Mouse (Mus musculus): ENCODE measurements around the gene Tiam1. TPM values are rescaled to one million over a fixed set of nuclear protein-coding genes. Genes with fewer than 3 reads are reported as not detected.

The Tiam1 gene
- polyA plus RNA-seq, 1 experiment from 2014 or later: 24.9 TPM

DNA sequence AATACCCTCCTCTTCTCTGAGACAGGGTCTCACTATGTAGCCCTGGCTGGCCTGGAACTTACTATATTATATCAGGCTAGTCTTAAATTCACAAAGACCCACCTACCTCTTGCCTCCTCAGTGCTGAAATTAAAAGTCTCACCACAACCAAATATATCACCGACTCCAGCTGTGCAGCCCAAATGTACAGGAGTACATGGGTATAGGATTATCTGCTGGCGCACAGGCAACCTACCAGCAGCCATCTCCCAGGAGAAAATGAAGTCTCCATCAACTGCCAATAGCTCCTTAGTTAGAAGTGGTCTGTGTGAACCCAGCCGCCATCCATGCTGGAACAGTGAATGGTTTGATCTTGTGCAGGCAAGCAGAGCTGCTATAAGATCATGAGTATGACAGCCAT lies 34.8 kb upstream of the Tiam1 start:
- 0 out of 2 replicates have a peak, but pooled peaks cover 2% of the 10 kb centered on the region for H3K4me1 ChIP-seq (ENCODE audit: control insufficient read depth, insufficient read depth, low read length)
- H3K4me3 ChIP-seq (ENCODE audit: low read depth, low read length): no peak overlapping the region
- WGBS (ENCODE audit: insufficient replicate concordance): 81% methylated on average over 3 of the region's 3 CpGs
- H3K36me3 ChIP-seq (ENCODE audit: control insufficient read depth, insufficient read depth, low read length): no peaks in the 10 kb centered on the region
- no peak overlapping the region for H3K4me2 ChIP-seq
- H3K27me3 ChIP-seq (ENCODE audit: control insufficient read depth, insufficient read depth, low read length): no peaks in the 10 kb centered on the region
- H3K9ac ChIP-seq (ENCODE audit: low read depth, low read length): no peak overlapping the region
- H3K9me3 ChIP-seq (replicated peaks; ENCODE audit: control insufficient read depth, low read length): no peaks in the 10 kb centered on the region
- H3K27ac ChIP-seq (ENCODE audit: low read depth, low read length): no peak overlapping the region
- no peak for ATAC-seq (replicated peaks; ENCODE audit: insufficient number of reproducible peaks, low FRiP score, low TSS enrichment)

DNA sequence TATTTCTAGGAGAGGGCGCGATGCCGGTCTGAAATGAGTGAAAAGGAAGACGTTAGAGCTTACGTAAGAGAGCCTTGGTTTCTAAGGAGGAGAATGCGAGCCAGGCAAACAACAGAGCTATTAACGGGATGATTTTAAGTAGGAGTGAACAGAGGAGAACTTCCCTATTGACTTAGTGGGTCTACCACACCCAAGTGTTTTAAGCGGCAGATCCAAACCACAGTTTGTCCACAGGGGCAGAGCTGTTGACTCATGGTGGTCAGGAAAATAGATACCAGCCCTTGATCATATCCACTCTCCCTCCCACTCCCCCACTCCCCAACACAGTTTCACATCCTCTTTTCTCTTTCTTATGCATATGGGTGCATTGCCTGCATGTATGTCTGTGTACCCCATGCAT lies 33.9 kb upstream of the Tiam1 start:
- Histone ChIP-seq H3K4me1 (ENCODE audit: control insufficient read depth, insufficient read depth, low read length) (0 out of 2 replicates have a peak, but pooled peaks cover 2% of the 10 kb centered on the region), H3K4me2 (no peak overlapping the region), H3K36me3 (ENCODE audit: control insufficient read depth, insufficient read depth, low read length) (no peaks in the 10 kb centered on the region), H3K4me3 (ENCODE audit: low read depth, low read length) (no peak overlapping the region), H3K27ac (ENCODE audit: low read depth, low read length) (no peak overlapping the region), H3K9me3 (replicated peaks; ENCODE audit: control insufficient read depth, low read length) (no peaks in the 10 kb centered on the region), H3K27me3 (ENCODE audit: control insufficient read depth, insufficient read depth, low read length) (no peaks in the 10 kb centered on the region), H3K9ac (ENCODE audit: low read depth, low read length) (no peak overlapping the region)
- no peak for ATAC-seq (replicated peaks; ENCODE audit: insufficient number of reproducible peaks, low FRiP score, low TSS enrichment)
- 76% methylated on average over 8 of the region's 8 CpGs for WGBS (ENCODE audit: insufficient replicate concordance)

DNA sequence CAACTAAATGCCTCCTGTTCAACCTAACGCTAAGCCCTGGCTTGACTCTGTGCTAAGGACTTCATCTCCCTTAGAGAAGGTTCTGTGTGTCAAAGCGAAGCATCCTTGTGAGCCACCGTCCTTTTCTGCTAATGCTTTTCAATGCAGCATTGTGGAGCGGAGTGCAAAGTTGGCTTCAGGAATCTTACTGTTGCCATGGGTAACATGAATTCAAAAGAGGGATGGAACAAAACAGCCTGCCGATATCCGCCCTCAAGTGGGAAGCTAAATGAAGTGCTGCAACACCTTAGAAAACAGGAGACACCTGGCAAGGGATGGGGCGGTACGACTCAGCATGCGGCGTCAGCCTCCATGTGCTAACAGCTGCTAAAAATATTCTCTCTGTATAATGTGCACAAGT lies 32.9 kb upstream of the Tiam1 start:
- no peaks in the 10 kb centered on the region for H3K36me3 ChIP-seq (ENCODE audit: control insufficient read depth, insufficient read depth, low read length)
- no peak for ATAC-seq (replicated peaks; ENCODE audit: insufficient number of reproducible peaks, low FRiP score, low TSS enrichment)
- no peak overlapping the region for H3K4me2 ChIP-seq
- 0 out of 2 replicates have a peak, but pooled peaks cover 2% of the 10 kb centered on the region for H3K4me1 ChIP-seq (ENCODE audit: control insufficient read depth, insufficient read depth, low read length)
- H3K9ac ChIP-seq (ENCODE audit: low read depth, low read length): no peak overlapping the region
- no peaks in the 10 kb centered on the region for H3K9me3 ChIP-seq (replicated peaks; ENCODE audit: control insufficient read depth, low read length)
- 58% methylated on average over 10 of the region's 10 CpGs for WGBS (ENCODE audit: insufficient replicate concordance)
- no peak overlapping the region for H3K4me3 ChIP-seq (ENCODE audit: low read depth, low read length)
- no peak overlapping the region for H3K27ac ChIP-seq (ENCODE audit: low read depth, low read length)
- no peaks in the 10 kb centered on the region for H3K27me3 ChIP-seq (ENCODE audit: control insufficient read depth, insufficient read depth, low read length)

DNA sequence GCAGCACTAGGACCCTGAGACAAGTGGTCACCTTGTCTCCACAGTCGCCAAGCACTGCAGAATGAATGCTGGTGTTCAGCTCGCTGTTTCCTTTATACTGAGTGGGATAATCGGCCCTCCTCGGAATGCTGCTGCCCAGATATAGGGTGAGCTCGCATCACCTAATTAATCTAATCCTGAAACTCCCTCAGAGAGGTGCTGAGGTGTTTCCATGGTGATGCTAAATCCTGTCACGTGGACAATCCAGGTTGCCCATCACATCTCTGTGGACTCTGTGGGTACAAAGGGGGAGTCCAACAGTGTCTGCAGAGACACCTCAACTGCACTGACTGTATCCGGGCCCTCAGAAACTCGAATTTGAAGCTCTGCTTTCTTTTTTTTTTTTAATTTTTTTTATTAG lies 27.8 kb upstream of the Tiam1 start:
- H3K9me3 ChIP-seq (replicated peaks; ENCODE audit: control insufficient read depth, low read length): no peaks in the 10 kb centered on the region

DNA sequence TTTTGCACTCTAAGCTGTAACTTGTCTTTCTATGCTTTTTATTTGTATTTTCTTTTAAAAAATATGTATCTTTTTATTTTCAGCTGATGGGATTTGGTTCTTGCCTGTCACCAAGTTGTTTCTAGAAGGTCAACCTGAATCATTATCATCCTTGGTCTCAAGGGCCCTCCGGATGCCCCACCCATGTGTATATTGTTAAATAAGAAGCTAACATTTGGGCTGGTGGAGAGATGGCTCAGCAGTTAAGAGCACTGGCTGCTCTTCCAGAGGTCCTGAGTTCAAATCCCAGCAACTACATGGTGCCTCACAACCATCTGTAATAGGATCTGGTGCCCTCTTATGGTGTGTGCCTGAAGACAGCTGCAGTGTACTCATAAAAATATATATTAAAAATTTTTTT lies 27.1 kb upstream of the Tiam1 start:
- WGBS (ENCODE audit: insufficient replicate concordance): 92% methylated on average over 1 of the region's 1 CpGs
- Histone ChIP-seq H3K27me3 (ENCODE audit: control insufficient read depth, insufficient read depth, low read length) (no peaks in the 10 kb centered on the region), H3K9ac (ENCODE audit: low read depth, low read length) (no peak overlapping the region), H3K4me2 (no peak overlapping the region), H3K4me1 (ENCODE audit: control insufficient read depth, insufficient read depth, low read length) (peaks cover 3% of the 10 kb centered on the region; the same call in 1 of the 2 replicates), H3K4me3 (ENCODE audit: low read depth, low read length) (no peak overlapping the region), H3K36me3 (ENCODE audit: control insufficient read depth, insufficient read depth, low read length) (no peaks in the 10 kb centered on the region), H3K9me3 (replicated peaks; ENCODE audit: control insufficient read depth, low read length) (no peaks in the 10 kb centered on the region), H3K27ac (ENCODE audit: low read depth, low read length) (no peak overlapping the region)
- no peak for ATAC-seq (replicated peaks; ENCODE audit: insufficient number of reproducible peaks, low FRiP score, low TSS enrichment)

More for the DNA sequence above, 27.8 kb upstream of the Tiam1 start:
- Histone ChIP-seq H3K27me3 (ENCODE audit: control insufficient read depth, insufficient read depth, low read length) (no peaks in the 10 kb centered on the region), H3K9ac (ENCODE audit: low read depth, low read length) (no peak overlapping the region), H3K4me2 (no peak overlapping the region), H3K4me1 (ENCODE audit: control insufficient read depth, insufficient read depth, low read length) (peaks cover 3% of the 10 kb centered on the region; the same call in 1 of the 2 replicates), H3K36me3 (ENCODE audit: control insufficient read depth, insufficient read depth, low read length) (no peaks in the 10 kb centered on the region), H3K27ac (ENCODE audit: low read depth, low read length) (no peak overlapping the region), H3K4me3 (ENCODE audit: low read depth, low read length) (no peak overlapping the region)
- 62% methylated on average over 8 of the region's 8 CpGs for WGBS (ENCODE audit: insufficient replicate concordance)
- ATAC-seq (replicated peaks; ENCODE audit: insufficient number of reproducible peaks, low FRiP score, low TSS enrichment): no peak

DNA sequence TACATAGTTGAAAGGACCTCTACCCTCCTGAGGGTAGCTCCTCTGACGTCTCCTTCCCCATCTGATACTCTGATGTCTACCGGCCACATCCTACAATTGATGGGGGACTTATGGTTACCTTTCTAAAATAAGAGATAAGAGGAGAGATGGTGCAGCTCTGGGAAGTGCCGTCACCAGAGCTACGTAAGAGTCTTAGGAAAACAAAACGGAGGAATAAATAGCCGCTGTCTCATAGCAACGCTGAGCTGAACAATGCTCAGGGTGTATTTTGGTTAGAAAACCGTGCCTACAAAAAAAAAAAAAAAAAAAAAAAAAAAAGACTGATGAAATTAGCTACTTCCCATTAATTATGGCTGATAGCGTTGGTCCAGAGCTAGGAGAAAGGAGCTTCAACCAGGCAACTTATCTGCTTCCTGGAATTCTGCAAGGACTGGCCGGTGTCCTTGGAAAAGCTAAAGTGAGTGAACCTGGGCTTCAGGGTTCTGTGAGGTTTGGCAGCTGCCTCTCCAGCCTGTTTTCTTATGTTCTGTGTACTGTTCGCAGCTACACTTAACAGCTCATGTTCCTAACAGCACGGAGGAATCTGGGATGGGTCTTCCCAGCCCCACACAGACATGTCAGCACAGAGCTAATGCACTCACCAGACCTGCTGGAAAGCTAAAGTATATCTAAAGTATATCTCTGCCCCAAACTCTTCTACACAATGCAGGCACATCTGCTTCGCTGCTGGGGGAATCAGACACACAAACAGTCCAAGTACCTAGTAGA lies 26.5 kb upstream of the Tiam1 start:
- H3K9ac ChIP-seq (ENCODE audit: low read depth, low read length): no peak overlapping the region
- 35% methylated on average over 13 of the region's 13 CpGs for WGBS (ENCODE audit: insufficient replicate concordance)

DNA sequence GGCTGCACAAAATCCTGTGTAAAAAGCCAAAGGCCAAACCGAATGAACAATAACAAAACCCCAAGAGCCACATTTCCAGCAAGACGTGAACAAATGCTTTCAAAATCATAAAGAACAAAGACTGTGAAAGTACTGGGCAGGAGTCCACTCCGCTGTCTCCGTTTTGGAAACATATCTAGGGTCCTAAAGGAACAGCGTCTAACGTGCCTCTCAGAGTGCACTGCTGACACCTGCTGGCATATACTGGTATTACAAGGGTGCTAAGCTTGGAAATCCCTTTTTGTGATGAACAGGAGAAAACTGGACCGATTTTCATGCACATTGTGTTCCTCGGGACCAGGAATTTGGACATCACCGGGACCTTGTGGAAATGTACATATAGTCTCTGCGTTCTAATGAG lies 24.1 kb upstream of the Tiam1 start:
- H3K36me3 ChIP-seq (ENCODE audit: control insufficient read depth, insufficient read depth, low read length): no peaks in the 10 kb centered on the region
- H3K27ac ChIP-seq (ENCODE audit: low read depth, low read length): no peak overlapping the region
- no peak overlapping the region for H3K4me2 ChIP-seq
- H3K27me3 ChIP-seq (ENCODE audit: control insufficient read depth, insufficient read depth, low read length): no peaks in the 10 kb centered on the region
- H3K4me1 ChIP-seq (ENCODE audit: control insufficient read depth, insufficient read depth, low read length): peaks cover 3% of the 10 kb centered on the region; the same call in 1 of the 2 replicates
- 30% methylated on average over 10 of the region's 10 CpGs for WGBS (ENCODE audit: insufficient replicate concordance)
- no peaks in the 10 kb centered on the region for H3K9me3 ChIP-seq (replicated peaks; ENCODE audit: control insufficient read depth, low read length)
- H3K9ac ChIP-seq (ENCODE audit: low read depth, low read length): no peak overlapping the region
- H3K4me3 ChIP-seq (ENCODE audit: low read depth, low read length): no peak overlapping the region
- ATAC-seq (replicated peaks; ENCODE audit: insufficient number of reproducible peaks, low FRiP score, low TSS enrichment): no peak

More for the DNA sequence above, 26.5 kb upstream of the Tiam1 start:
- no peaks in the 10 kb centered on the region for H3K27me3 ChIP-seq (ENCODE audit: control insufficient read depth, insufficient read depth, low read length)
- no peak for ATAC-seq (replicated peaks; ENCODE audit: insufficient number of reproducible peaks, low FRiP score, low TSS enrichment)
- no peak overlapping the region for H3K4me3 ChIP-seq (ENCODE audit: low read depth, low read length)
- H3K27ac ChIP-seq (ENCODE audit: low read depth, low read length): no peak overlapping the region
- H3K4me2 ChIP-seq: 0 out of 2 replicates have a peak overlapping the region, but pooled peaks have one; percentile 3
- H3K9me3 ChIP-seq (replicated peaks; ENCODE audit: control insufficient read depth, low read length): no peaks in the 10 kb centered on the region
- peaks cover 3% of the 10 kb centered on the region; the same call in 1 of the 2 replicates for H3K4me1 ChIP-seq (ENCODE audit: control insufficient read depth, insufficient read depth, low read length)
- no peaks in the 10 kb centered on the region for H3K36me3 ChIP-seq (ENCODE audit: control insufficient read depth, insufficient read depth, low read length)

DNA sequence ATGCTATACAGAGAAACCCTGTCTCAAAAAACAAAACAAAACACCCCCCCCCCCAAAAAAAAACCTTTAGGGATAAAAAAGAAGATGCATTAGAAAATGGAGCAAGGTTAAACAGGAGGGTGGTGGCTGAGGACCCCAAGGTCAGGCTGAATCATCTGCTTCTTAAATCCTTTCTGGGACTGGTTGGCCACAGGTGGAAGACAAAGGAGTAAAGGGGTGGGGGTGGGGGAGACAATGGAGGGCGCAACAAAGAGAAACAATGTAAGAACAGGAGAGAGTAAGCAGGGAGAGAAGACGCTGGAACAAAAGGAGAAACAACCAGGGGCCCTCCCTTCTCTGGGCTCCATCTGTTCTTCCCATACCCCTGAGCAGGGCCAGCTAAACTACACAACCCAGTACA lies 21.9 kb upstream of the Tiam1 start:
- Histone ChIP-seq H3K4me2 (no peak overlapping the region), H3K27me3 (ENCODE audit: control insufficient read depth, insufficient read depth, low read length) (no peaks in the 10 kb centered on the region), H3K9me3 (replicated peaks; ENCODE audit: control insufficient read depth, low read length) (no peaks in the 10 kb centered on the region), H3K9ac (ENCODE audit: low read depth, low read length) (no peak overlapping the region), H3K4me1 (ENCODE audit: control insufficient read depth, insufficient read depth, low read length) (peaks cover 3% of the 10 kb centered on the region; the same call in 1 of the 2 replicates), H3K4me3 (ENCODE audit: low read depth, low read length) (no peak overlapping the region), H3K36me3 (ENCODE audit: control insufficient read depth, insufficient read depth, low read length) (no peaks in the 10 kb centered on the region), H3K27ac (ENCODE audit: low read depth, low read length) (no peak overlapping the region)
- ATAC-seq (replicated peaks; ENCODE audit: insufficient number of reproducible peaks, low FRiP score, low TSS enrichment): no peak
- 80% methylated on average over 2 of the region's 2 CpGs for WGBS (ENCODE audit: insufficient replicate concordance)

DNA sequence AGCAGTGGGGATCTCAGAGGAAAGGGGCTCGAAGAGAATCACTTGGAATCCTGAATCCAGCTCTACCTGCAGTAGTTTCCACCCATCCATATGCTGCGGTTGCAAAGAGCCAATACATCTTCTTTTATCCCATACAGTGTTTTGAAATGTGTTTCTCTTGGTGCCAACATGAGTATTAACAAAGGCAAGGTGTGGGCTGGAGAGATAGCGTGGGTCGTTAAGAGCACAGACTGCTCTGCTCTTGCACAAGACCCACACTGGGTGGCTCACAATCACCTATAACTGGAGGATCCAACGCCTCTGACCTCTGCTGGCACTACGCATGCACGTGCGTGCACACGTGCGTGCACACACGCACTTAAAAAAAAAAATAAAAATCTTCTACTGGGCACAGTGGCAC lies 21.4 kb upstream of the Tiam1 start:
- no peak overlapping the region for H3K27ac ChIP-seq (ENCODE audit: low read depth, low read length)
- H3K36me3 ChIP-seq (ENCODE audit: control insufficient read depth, insufficient read depth, low read length): no peaks in the 10 kb centered on the region
- no peaks in the 10 kb centered on the region for H3K27me3 ChIP-seq (ENCODE audit: control insufficient read depth, insufficient read depth, low read length)
- no peaks in the 10 kb centered on the region for H3K9me3 ChIP-seq (replicated peaks; ENCODE audit: control insufficient read depth, low read length)
- no peaks in the 10 kb centered on the region for H3K4me1 ChIP-seq (ENCODE audit: control insufficient read depth, insufficient read depth, low read length)
- no peak overlapping the region for H3K4me3 ChIP-seq (ENCODE audit: low read depth, low read length)
- H3K4me2 ChIP-seq: no peak overlapping the region
- no peak for ATAC-seq (replicated peaks; ENCODE audit: insufficient number of reproducible peaks, low FRiP score, low TSS enrichment)
- no peak overlapping the region for H3K9ac ChIP-seq (ENCODE audit: low read depth, low read length)
- 86% methylated on average over 11 of the region's 11 CpGs for WGBS (ENCODE audit: insufficient replicate concordance)
